Mouse (Mus musculus): ENCODE measurements at regions not wholly inside any gene's neighbourhood (a gene's known extent, or its start where the extent isn't known, plus 50 kb on each side); places are given as distances from the start of the nearest gene placed in this dataset.

DNA sequence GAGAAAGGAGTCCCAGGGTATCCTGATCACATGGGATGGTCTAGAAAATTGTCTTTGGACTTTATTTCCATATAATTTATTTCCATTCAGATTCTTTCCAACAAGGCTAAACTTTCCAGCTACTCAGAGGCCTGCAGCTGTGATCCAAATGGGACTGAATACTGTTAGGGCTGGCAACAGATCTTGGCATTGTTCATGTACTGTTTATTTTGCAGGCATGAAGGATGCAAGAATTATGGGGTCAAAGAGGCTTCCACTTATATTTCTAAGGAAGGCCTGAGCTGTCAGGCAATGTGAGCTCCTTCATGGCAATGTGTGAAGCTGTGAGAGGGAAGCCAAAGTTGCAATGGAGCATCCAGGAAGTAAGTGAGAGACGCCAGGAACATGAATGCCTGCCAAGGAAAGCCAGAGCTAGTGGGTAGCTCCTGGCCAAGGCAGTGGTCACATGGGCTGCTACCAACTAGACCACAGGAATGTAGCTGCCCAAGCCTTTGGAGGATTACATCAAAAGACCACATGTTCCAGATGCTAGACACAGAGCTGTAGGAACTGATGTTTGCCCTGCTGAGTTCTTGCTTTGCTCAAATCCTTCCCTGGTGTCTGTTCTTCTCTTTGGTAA is 261.8 kb upstream of the Sox11 start:
- no peak for TF ChIP-seq CTCF (IDR thresholded peaks at IDR 0.05; ENCODE audit: insufficient read depth, low read length)
- TF ChIP-seq POLR2A (IDR thresholded peaks at IDR 0.05; ENCODE audit: borderline replicate concordance, extremely low read depth, low read depth, low read length), result no peak
- Histone ChIP-seq H3K4me1 (ENCODE audit: control insufficient read depth, insufficient read depth, low read length) (no peaks in the 10 kb centered on the region), H3K4me3 (replicated peaks; ENCODE audit: extremely low read depth, low read depth, low read length) (no peak overlapping the region)
- no peak for DNase-seq
- WGBS, result 6% methylated on average over 1 of the region's 1 CpGs

DNA sequence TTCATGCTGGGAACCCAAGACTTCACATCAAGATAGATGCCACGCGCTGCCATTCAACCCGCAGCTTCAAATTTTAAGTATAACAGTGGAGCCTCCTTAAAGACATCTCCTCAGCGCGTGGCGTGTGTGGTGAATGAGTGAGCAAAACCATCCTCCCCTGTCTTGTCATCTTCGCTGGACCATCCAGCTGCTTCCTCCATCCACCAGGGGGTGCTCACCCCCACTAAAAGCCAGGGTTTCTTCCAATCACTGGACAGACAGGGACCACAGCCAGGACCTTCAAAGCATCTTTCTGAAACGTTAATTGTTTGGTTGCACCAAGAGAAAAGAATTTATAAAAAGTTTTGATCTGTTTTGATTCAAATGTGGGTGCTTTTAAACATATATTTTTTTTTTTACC is 256.8 kb upstream of the Sox11 start:
- TF ChIP-seq POLR2A (IDR thresholded peaks at IDR 0.05; ENCODE audit: borderline replicate concordance, extremely low read depth, low read depth, low read length) (no peak), CTCF (IDR thresholded peaks at IDR 0.05; ENCODE audit: insufficient read depth, low read length) (peak; percentile 67)
- WGBS, result 29% methylated on average over 8 of the region's 8 CpGs
- peak; percentile 18 for DNase-seq
- no peak overlapping the region for H3K4me3 ChIP-seq (replicated peaks; ENCODE audit: extremely low read depth, low read depth, low read length)
- H3K4me1 ChIP-seq (ENCODE audit: control insufficient read depth, insufficient read depth, low read length), result no peaks in the 10 kb centered on the region

DNA sequence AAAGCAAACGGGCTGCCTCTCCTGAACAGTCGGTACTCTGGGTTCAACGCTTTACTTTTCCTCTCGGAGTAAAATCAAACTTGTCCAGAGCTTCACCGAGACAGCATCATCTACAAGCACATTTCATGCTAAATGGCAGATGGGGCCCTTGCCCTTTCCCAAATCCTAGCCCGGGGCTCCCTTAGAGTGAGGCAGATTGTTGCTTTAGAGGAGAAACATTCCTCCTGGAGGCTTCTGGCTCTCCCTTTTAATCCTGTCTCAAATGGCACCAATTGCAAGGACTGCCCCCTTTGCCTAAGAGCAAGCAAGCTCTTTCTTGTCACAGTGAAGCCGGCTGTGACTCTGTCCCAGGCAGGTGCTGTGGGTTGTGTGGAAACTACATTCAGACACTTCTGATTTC is 255.5 kb upstream of the Sox11 start:
- WGBS, result 77% methylated on average over 7 of the region's 7 CpGs
- TF ChIP-seq POLR2A (IDR thresholded peaks at IDR 0.05; ENCODE audit: borderline replicate concordance, extremely low read depth, low read depth, low read length) (no peak), CTCF (IDR thresholded peaks at IDR 0.05; ENCODE audit: insufficient read depth, low read length) (no peak)
- no peak overlapping the region for H3K4me3 ChIP-seq (replicated peaks; ENCODE audit: extremely low read depth, low read depth, low read length)
- no peak for DNase-seq
- H3K4me1 ChIP-seq (ENCODE audit: control insufficient read depth, insufficient read depth, low read length), result no peaks in the 10 kb centered on the region

DNA sequence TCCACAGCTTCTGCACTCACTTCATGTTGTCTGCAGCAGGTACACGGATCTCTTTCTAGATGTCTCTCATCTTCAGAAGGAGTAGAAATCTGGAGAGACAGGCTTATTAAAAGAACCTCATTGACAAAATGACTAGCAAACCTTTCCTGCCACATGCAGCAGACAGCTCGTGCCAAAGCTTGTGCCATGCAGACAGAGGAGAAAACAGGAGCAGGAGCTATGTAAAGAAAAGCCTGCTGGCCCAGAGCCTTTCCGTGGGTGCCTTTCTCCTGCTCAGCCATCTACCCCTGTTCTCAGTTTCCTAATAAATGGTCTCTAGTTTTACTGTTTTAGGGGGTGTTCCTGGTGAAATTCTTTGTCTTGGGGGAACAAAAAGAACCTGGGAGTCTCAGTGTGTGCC is 254.9 kb upstream of the Sox11 start:
- Histone ChIP-seq H3K4me1 (ENCODE audit: control insufficient read depth, insufficient read depth, low read length) (no peaks in the 10 kb centered on the region), H3K4me3 (replicated peaks; ENCODE audit: extremely low read depth, low read depth, low read length) (no peak overlapping the region)
- no peak for TF ChIP-seq POLR2A (IDR thresholded peaks at IDR 0.05; ENCODE audit: borderline replicate concordance, extremely low read depth, low read depth, low read length)
- TF ChIP-seq CTCF (IDR thresholded peaks at IDR 0.05; ENCODE audit: insufficient read depth, low read length), result no peak
- 74% methylated on average over 3 of the region's 3 CpGs for WGBS
- DNase-seq, result no peak

- H3K4me1 ChIP-seq (ENCODE audit: control insufficient read depth, insufficient read depth, low read length), result no peaks in the 10 kb centered on the region
- H3K4me3 ChIP-seq (replicated peaks; ENCODE audit: extremely low read depth, low read depth, low read length), result no peak overlapping the region
- DNase-seq, result no peak
- TF ChIP-seq CTCF (IDR thresholded peaks at IDR 0.05; ENCODE audit: insufficient read depth, low read length) (no peak), POLR2A (IDR thresholded peaks at IDR 0.05; ENCODE audit: borderline replicate concordance, extremely low read depth, low read depth, low read length) (no peak)
- whole genome bisulfite sequencing, result 70% methylated on average over 2 of the region's 2 CpGs
Observed at GRCm38 (mm10) chr12:27595576-27595975, 253.2 kb upstream of the Sox11 start.

GRCm38 (mm10) chr12:27593436-27593835 is 251.1 kb upstream of the Sox11 start:
- no peak for TF ChIP-seq CTCF (IDR thresholded peaks at IDR 0.05; ENCODE audit: insufficient read depth, low read length)
- TF ChIP-seq POLR2A (IDR thresholded peaks at IDR 0.05; ENCODE audit: borderline replicate concordance, extremely low read depth, low read depth, low read length), result no peak
- DNase-seq, result no peak
- Histone ChIP-seq H3K4me1 (ENCODE audit: control insufficient read depth, insufficient read depth, low read length) (no peaks in the 10 kb centered on the region), H3K4me3 (replicated peaks; ENCODE audit: extremely low read depth, low read depth, low read length) (no peak overlapping the region)
- WGBS, result 79% methylated on average over 1 of the region's 1 CpGs

DNA sequence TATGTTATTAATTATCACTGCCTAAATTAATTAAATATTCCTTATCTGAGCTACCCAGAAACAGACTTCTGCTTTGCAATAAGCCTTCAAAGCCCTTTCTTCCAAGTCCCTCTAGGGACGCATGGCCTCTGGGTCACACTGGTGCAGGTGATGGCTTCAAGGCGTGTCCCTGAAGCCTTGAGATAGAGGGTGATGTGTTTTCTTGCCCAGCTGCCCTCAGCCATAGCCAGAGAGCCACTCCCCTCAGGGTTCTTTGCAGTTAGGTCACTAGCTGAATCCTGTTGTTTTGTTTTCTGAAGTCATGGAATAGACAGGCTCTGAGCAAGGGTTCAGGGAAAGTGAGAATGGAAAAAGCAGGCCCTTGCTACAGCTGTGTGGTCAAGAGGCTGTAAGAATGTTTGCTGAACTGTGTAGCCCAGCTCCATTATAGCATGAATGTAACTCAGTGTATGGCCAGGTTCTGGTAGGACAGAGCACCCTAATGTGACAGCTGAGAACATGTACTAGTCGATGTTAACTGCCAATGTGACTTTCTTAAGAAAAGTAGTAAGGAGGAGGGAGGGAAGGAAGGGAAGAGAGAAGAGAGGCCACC is 233.8 kb upstream of the Sox11 start:
- TF ChIP-seq POLR2A (IDR thresholded peaks at IDR 0.05; ENCODE audit: borderline replicate concordance, extremely low read depth, low read depth, low read length) (no peak), CTCF (IDR thresholded peaks at IDR 0.05; ENCODE audit: insufficient read depth, low read length) (no peak)
- Histone ChIP-seq H3K4me1 (ENCODE audit: control insufficient read depth, insufficient read depth, low read length) (no peaks in the 10 kb centered on the region), H3K4me3 (replicated peaks; ENCODE audit: extremely low read depth, low read depth, low read length) (no peak overlapping the region)
- DNase-seq, result no peak
- 72% methylated on average over 3 of the region's 3 CpGs for WGBS

- Histone ChIP-seq H3K4me1 (ENCODE audit: control insufficient read depth, insufficient read depth, low read length) (no peaks in the 10 kb centered on the region), H3K4me3 (replicated peaks; ENCODE audit: extremely low read depth, low read depth, low read length) (no peak overlapping the region)
- WGBS, result 59% methylated on average over 7 of the region's 7 CpGs
- TF ChIP-seq CTCF (IDR thresholded peaks at IDR 0.05; ENCODE audit: insufficient read depth, low read length) (no peak), POLR2A (IDR thresholded peaks at IDR 0.05; ENCODE audit: borderline replicate concordance, extremely low read depth, low read depth, low read length) (no peak)
- DNase-seq, result no peak
Observed at GRCm38 (mm10) chr12:27575629-27576028, 233.3 kb upstream of the Sox11 start.

- DNase-seq, result no peak
- Histone ChIP-seq H3K4me3 (replicated peaks; ENCODE audit: extremely low read depth, low read depth, low read length) (no peak overlapping the region), H3K4me1 (ENCODE audit: control insufficient read depth, insufficient read depth, low read length) (no peaks in the 10 kb centered on the region)
- TF ChIP-seq POLR2A (IDR thresholded peaks at IDR 0.05; ENCODE audit: borderline replicate concordance, extremely low read depth, low read depth, low read length), result no peak
- no peak for TF ChIP-seq CTCF (IDR thresholded peaks at IDR 0.05; ENCODE audit: insufficient read depth, low read length)
- 76% methylated on average over 3 of the region's 3 CpGs for WGBS
Observed at GRCm38 (mm10) chr12:27567250-27567649, 224.9 kb upstream of the Sox11 start.

DNA sequence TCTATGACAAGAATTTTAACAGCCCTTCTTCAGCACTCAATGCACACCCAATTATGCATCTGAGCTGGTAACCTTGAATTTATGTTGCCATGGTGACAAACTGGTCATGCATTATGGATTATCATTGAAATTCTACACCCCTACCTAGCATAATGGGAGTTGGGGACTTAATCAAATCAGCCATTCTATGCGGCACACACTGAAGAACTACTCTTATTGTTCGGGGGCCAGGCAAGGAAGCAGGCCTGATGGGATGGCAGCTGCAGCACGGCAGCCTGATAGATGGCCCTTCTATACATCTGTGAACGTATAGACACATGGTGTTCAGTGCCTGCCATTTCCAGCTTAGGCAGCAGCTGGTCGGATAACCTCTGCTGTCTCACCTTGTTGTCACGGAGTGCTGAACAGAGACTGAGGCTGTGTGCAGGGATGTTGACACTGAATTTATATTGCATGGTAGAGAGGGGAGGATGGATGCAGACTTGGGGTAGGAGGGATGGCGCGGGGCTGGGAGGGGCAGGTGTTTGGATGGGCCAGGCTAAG is 223.7 kb upstream of the Sox11 start:
- DNase-seq, result no peak
- 58% methylated on average over 8 of the region's 8 CpGs for WGBS
- no peak for TF ChIP-seq CTCF (IDR thresholded peaks at IDR 0.05; ENCODE audit: insufficient read depth, low read length)
- no peak for TF ChIP-seq POLR2A (IDR thresholded peaks at IDR 0.05; ENCODE audit: borderline replicate concordance, extremely low read depth, low read depth, low read length)

More for the DNA sequence above, 223.7 kb upstream of the Sox11 start:
- Histone ChIP-seq H3K4me1 (ENCODE audit: control insufficient read depth, insufficient read depth, low read length) (no peaks in the 10 kb centered on the region), H3K4me3 (replicated peaks; ENCODE audit: extremely low read depth, low read depth, low read length) (no peak overlapping the region)
